Mouse (Mus musculus) heart, postnatal 25 days (tissue): ENCODE measurements around the gene St6galnac3. TPM values are rescaled to one million over a fixed set of nuclear protein-coding genes. Genes with fewer than 3 reads are reported as not detected.
"Not testable (repeated sequence)": the region's sequence is repeated elsewhere in the genome, so short reads cannot be mapped to it uniquely, and the experiment has no call there.

Experiments used
- DNase-seq: peaks from one replicate; pipeline ENCODE4 v3.0.0; 2022; ENCODE audit warnings: low spot score
- intact Hi-C: fragments of 180-260 bp; cut with DNase I; formaldehyde crosslinking; loops from one replicate; pipeline ENCODE4 v1.15.1; 2025
- total RNA-seq, 2 experiments: library from RNA; stranded (reverse); gene quantifications; 2 replicates each; pipeline ENCODE4 v1.2.3; 2021

Gene St6galnac3
- total RNA-seq, 2 experiments from 2014 or later = 4.4 to 7.5 TPM

GRCm38 (mm10) chr3:153397726-153398125, 327.2 kb downstream of the St6galnac3 start:
- DNase-seq = no peak
- intact Hi-C loops = no loop called here

GRCm38 (mm10) chr3:153396375-153397068, 328.5 kb downstream of the St6galnac3 start:
- DNase-seq = no peak
- intact Hi-C loops = no loop called here

- no peak for DNase-seq
- intact Hi-C loops = no loop called here
These were observed 329.6 kb downstream of the St6galnac3 start for GRCm38 (mm10) chr3:153395351-153395750.

GRCm38 (mm10) chr3:153394751-153395150, 330.2 kb downstream of the St6galnac3 start:
- DNase-seq = no peak
- intact Hi-C loops = no loop called here

- intact Hi-C loops = no loop called here
- DNase-seq = no peak
These were observed 330.8 kb downstream of the St6galnac3 start for GRCm38 (mm10) chr3:153394224-153394623.

- DNase-seq, intact Hi-C loops: not testable (repeated sequence)
These were observed 333.5 kb downstream of the St6galnac3 start for GRCm38 (mm10) chr3:153391451-153391850.

GRCm38 (mm10) chr3:153384651-153385050, 340.3 kb downstream of the St6galnac3 start:
- intact Hi-C loops, DNase-seq: not testable (repeated sequence)

- intact Hi-C loops = no loop called here
- no peak for DNase-seq
These were observed 341.3 kb downstream of the St6galnac3 start for GRCm38 (mm10) chr3:153383656-153384055.

GRCm38 (mm10) chr3:153365057-153365755, 359.8 kb downstream of the St6galnac3 start:
- no peak for DNase-seq
- intact Hi-C loops = no loop called here

- DNase-seq = no peak
- intact Hi-C loops = no loop called here
These were observed 360.6 kb downstream of the St6galnac3 start for GRCm38 (mm10) chr3:153364366-153364765.

GRCm38 (mm10) chr3:153359966-153360365, 365.0 kb downstream of the St6galnac3 start:
- intact Hi-C loops = no loop called here
- DNase-seq = no peak

- intact Hi-C loops = no loop called here
- no peak for DNase-seq
These were observed 368.9 kb downstream of the St6galnac3 start for GRCm38 (mm10) chr3:153356071-153356470.

- no peak for DNase-seq
- intact Hi-C loops = no loop called here
These were observed 370.0 kb downstream of the St6galnac3 start for GRCm38 (mm10) chr3:153354988-153355297.

GRCm38 (mm10) chr3:153354186-153354987, 370.6 kb downstream of the St6galnac3 start:
- no peak for DNase-seq
- intact Hi-C loops = no loop called here

- intact Hi-C loops = no loop called here
These were observed 371.5 kb downstream of the St6galnac3 start for GRCm38 (mm10) chr3:153353313-153354103.

GRCm38 (mm10) chr3:153349981-153350380, 375.0 kb downstream of the St6galnac3 start:
- intact Hi-C loops = no loop called here

More at GRCm38 (mm10) chr3:153353313-153354103, 371.5 kb downstream of the St6galnac3 start:
- DNase-seq = no peak

GRCm38 (mm10) chr3:153348797-153349465, 376.0 kb downstream of the St6galnac3 start:
- intact Hi-C loops = no loop called here
- no peak for DNase-seq

More at GRCm38 (mm10) chr3:153349981-153350380, 375.0 kb downstream of the St6galnac3 start:
- no peak for DNase-seq

- intact Hi-C loops = no loop called here
- no peak for DNase-seq
These were observed 380.0 kb downstream of the St6galnac3 start for GRCm38 (mm10) chr3:153344979-153345378.

GRCm38 (mm10) chr3:153339940-153340339, 385.0 kb downstream of the St6galnac3 start:
- intact Hi-C loops = no loop called here
- DNase-seq = no peak
